Mouse (Mus musculus) splenic B cell, adult 2 months (primary cell): Measurements from ENCODE around the gene Lrrc23.

Source experiments
- DNase-seq: peaks from one replicate; pipeline ENCODE4 v3.0.0-alpha.2; 2011; ENCODE audit warnings: low read depth, low spot score
- H3K27me3 ChIP-seq: 2 replicates; pipeline ENCODE4 v1.6.1; 2012; ENCODE audit warnings: mild to moderate bottlenecking, low read length, moderate library complexity, mixed read lengths; ENCODE audit not compliant: control insufficient read depth, poor library complexity, insufficient read depth, severe bottlenecking
- H3K36me3 ChIP-seq: 2 replicates; pipeline ENCODE4 v1.6.1; 2012; ENCODE audit warnings: mild to moderate bottlenecking, low read length, moderate library complexity, mixed read lengths; ENCODE audit not compliant: control insufficient read depth, poor library complexity, insufficient read depth, severe bottlenecking

The Lrrc23 gene

GRCm38 (mm10) chr6:124745490-124746295 is 33.8 kb downstream of the Lrrc23 start:
- Histone ChIP-seq H3K36me3 (no peaks in the 10 kb centered on the region; the same call in 1 of the 2 replicates), H3K27me3 (no peaks in the 10 kb centered on the region)
- peak; percentile 96 for DNase-seq

DNA sequence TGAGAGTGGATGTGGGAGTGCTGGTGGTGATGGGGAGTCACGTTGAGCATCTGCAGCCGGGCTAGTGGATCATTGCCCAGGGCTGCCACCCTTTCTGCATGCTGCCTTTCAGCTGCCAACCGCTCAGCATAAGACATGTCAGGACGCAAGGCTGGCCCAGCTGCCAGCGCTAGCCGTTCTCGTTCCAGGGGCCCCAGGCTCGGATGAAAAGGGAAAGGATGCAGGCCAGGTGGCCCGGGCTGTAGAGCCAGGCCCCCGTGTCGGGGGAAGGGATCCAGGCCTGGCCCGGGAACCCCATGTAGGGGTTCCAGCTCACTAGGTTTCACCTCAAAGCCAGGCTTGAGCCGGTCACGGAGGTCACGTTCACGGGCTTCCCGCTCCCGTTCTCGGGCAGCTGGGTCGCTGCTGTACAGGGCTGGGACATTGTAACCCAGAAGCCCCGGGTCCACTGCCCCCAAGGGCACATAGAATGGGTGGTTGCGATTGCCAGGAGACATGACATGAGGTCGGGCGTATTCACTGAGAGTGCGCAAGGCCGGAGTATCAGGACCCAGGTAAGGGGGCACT is 34.7 kb downstream of the Lrrc23 start:
- H3K27me3 ChIP-seq, result no peaks in the 10 kb centered on the region
- DNase-seq, result no peak

DNA sequence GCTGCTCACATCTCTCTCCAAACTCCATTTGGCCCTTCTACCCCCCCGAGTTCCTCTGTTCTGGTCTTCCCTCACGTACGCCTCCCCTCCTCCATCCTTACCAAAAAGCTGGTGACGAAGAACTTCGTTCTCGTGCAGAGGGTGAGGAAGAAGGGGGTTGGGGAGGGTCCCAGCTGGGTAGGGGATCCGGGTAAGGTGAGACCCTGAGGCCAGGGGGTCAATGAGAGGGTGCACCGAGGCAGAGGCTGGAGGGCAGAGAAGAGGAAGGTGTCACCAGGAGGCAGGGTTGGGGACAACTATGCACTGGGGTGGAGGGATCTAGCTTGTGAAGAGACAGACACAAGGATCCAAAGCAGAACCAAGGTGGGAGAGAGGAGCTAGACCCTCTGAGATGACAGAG is 35.9 kb downstream of the Lrrc23 start:
- no peaks in the 10 kb centered on the region for H3K27me3 ChIP-seq
- H3K36me3 ChIP-seq, result no peaks in the 10 kb centered on the region; the same call in 1 of the 2 replicates
- no peak for DNase-seq

More for the DNA sequence above, 34.7 kb downstream of the Lrrc23 start:
- no peaks in the 10 kb centered on the region; the same call in 1 of the 2 replicates for H3K36me3 ChIP-seq

DNA sequence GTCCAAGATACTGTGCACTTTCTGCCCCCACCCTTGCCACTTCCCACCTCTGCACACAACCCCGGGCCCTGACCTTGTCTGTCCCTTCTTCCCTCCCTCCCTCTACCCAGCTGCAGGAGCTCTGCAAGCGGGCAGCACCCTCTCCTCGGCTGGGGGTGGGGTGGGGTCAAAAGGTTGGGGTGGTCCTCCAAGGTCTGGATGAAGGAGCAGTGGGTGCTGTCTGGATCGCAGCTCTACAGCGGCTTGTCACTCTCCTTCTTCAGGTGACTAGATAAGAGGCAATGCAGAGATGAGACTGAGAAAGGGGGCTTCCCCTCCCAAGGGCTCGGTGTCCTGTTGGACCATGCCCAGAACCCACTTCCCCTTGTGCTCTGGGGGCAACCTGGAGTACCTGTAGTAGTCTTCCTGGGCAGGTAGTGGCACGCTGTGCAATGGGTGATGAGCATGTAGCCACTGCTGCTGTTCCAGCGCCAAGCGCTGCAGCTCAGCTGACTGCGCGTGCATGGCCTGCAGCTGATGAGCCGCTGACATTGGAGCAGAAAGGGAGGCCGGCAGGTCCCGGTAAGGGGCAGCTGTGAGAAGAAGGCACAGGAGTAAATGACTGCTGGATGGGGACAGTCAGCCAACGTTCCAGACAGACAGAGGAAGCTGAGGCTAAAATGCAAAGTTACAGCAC is 36.5 kb downstream of the Lrrc23 start:
- DNase-seq, result no peak
- Histone ChIP-seq H3K27me3 (no peaks in the 10 kb centered on the region), H3K36me3 (no peaks in the 10 kb centered on the region; the same call in 1 of the 2 replicates)

- no peak for DNase-seq
- H3K36me3 ChIP-seq, result no peaks in the 10 kb centered on the region; the same call in 1 of the 2 replicates
- no peaks in the 10 kb centered on the region for H3K27me3 ChIP-seq
These were observed 37.7 kb downstream of the Lrrc23 start for GRCm38 (mm10) chr6:124741842-124742241.

GRCm38 (mm10) chr6:124740888-124741761 is 38.4 kb downstream of the Lrrc23 start, which contains the start of gene Grcc10:
Gene Grcc10 (minus strand): TSS chr6:124741374.
- Histone ChIP-seq H3K36me3 (no peaks in the 10 kb centered on the region; the same call in 1 of the 2 replicates), H3K27me3 (no peaks in the 10 kb centered on the region)
- peak; percentile 92 for DNase-seq

DNA sequence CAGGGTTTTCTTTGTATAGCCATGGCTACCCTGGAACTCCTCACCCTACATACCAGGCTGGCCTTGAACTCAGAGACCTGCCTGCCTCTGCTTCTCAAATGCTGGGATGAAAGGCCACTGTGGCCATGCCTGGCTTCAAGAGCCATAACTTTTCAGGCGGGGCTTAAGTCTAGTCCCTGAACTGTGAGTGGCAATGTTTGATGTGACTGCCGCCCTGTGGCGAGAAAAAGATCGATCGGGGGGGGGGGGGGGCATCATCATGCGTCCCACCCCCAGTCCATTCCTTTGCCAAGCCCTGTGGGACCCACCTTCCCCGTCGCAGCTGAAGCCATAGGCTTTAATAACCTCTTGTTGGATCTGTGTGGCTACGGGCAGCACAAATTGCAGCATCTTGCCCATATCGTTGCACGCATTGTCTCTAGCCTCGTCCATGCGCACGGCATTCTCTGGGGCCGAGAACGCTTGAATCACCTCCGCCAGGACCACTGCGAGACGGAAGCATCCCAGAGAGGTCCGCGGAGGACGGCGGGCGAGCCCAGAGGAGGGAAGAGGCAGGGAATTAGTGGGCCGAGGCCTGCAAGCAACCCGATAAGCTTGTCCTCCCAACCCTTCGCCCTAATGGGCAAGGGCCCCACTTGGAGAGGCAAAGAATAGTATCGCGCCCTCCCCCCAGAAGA is 39.2 kb downstream of the Lrrc23 start:
- Histone ChIP-seq H3K36me3 (no peaks in the 10 kb centered on the region; the same call in 1 of the 2 replicates), H3K27me3 (no peaks in the 10 kb centered on the region)
- peak; percentile 79 for DNase-seq

DNA sequence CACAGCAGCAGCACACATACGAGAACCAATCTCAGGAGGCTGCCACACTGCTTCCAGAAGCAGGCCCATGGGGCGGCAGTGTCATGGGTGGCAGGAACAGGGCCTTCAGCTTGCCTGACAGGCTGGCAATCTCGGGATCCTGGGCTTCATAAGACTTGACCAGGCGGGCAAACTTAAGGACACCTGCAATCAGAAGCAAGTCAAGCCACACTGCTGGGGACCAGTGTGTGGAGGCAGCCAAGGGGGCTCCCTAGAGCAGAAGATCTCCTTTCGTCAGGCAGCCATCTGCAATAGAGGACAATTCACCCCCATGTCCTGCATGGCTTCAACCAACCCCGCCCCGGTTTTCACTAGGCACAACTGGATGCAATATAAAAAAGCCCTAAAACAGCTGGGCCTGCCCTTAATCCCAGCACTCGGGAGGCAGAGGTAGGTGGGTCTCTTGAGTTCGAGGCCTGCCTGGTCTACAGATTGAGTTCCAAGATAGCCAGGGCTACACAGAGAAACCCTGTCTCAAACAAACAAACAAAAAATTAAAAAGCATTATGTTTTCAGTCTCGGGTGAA is 40.2 kb downstream of the Lrrc23 start:
- no peak for DNase-seq
- Histone ChIP-seq H3K36me3 (no peaks in the 10 kb centered on the region; the same call in 1 of the 2 replicates), H3K27me3 (no peaks in the 10 kb centered on the region)

DNA sequence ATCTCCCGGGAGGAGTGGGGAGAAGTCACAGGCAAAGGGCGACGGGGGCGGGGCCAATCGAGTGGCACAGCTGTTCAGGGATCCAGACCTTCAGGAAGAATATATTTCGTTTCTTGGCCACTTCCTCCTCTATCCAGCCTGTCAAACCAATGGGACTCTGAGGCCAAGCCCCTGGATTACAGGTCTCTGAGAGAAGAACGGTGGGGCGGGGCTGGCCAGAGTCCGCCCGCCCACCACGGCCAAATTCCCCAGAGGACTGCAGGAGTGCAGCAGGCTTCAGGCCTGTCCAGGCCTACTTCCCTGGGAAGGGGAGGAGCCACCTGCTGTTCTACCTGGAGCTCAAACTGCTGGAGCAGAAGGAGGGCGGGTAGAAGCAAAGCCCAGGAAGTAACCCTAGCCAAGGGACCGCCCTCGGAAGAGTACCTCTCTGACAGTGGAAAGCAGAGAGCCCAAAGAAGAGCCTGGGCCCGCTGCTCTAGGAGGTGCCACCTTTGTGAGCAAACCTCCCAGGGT is 41.0 kb downstream of the Lrrc23 start, which contains the start of gene Ptpn6:
TSS of gene Ptpn6 (minus strand) at position 204 of the 513 bp plus-strand sequence.
- H3K27me3 ChIP-seq, result no peaks in the 10 kb centered on the region
- no peaks in the 10 kb centered on the region; the same call in 1 of the 2 replicates for H3K36me3 ChIP-seq
- peak; percentile 41 for DNase-seq

DNA sequence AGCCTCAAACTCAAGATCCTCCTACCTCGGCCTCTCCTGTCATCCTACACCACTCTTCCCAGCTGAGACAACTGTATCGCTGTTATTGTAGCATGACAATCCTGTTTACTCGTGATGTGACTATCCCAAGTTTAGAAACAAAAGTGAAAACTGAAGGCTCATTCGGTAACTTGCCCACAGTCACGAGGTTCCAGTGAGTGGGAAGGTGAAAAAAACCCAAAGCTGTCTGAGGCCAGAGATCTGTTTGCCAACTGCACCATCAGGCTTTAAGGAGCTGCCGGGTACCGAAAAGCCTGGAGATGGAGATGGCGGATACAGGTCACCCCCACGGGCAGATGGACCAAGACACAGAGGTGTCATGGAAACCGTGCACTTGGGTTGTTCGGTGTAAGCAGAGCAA is 42.5 kb downstream of the Lrrc23 start:
- H3K27me3 ChIP-seq, result no peaks in the 10 kb centered on the region
- DNase-seq, result no peak
- H3K36me3 ChIP-seq, result no peaks in the 10 kb centered on the region

GRCm38 (mm10) chr6:124734417-124734816 is 45.1 kb downstream of the Lrrc23 start:
- DNase-seq, result no peak
- no peaks in the 10 kb centered on the region for H3K27me3 ChIP-seq
- peaks cover 9% of the 10 kb centered on the region for H3K36me3 ChIP-seq

DNA sequence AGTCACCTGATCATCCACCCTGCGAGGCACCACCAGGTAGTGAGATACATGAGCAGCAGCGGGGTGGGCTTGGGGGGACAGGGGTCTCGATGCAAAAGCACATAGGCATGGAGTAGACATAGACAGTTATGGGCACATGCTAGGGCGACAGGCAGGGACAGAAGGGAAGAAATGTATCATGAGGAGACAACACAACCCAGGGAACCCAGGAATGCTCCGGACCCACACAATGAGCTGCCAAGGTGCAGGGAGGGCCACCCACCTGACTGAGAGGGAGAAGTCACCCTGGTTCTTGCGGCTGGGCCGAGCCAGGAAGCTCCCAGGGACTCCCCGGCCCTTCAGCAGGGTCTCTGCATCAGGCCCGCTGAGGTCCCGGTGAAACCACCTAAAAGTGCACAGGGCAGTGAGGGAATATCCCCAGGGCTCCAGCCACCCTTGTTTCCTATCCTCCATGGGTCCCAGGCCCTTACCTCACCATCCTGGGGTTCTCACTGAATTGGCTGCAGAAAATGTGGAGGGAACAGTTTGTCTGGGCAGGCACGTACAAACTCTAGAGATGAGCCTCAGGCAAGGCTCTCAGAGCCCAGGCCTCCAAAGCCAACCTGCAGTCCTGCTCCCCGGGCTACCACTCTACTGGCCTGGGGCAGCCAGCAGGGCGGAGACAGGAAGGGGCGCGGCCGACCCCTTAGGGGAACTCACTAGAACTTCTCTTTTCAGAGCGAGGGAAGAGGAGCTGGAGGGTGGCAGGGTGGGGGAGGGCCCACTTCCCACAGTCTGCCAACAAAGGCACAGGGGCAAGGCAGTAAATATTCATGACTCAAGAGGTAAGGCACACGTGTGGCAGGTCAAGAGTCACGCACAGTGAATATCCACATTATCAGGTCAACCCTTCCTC is 46.8 kb downstream of the Lrrc23 start:
- peak; percentile 87 for DNase-seq
- Histone ChIP-seq H3K27me3 (no peaks in the 10 kb centered on the region), H3K36me3 (peaks cover 22% of the 10 kb centered on the region)
